Mouse (Mus musculus) megakaryocyte progenitor cell, adult 5-6 weeks (primary cell): ENCODE results near the gene Serpini1. TPM values are rescaled to one million over a fixed set of nuclear protein-coding genes. Genes with fewer than 3 reads are reported as not detected.
A peak's percentile ranks its signal among the peaks of the same experiment; 100 is the strongest.
"Not testable (repeated sequence)": the region's sequence is repeated elsewhere in the genome, so short reads cannot be mapped to it uniquely, and the experiment has no call there.

Experiments
- ATAC-seq: replicated peaks from 2 replicates; pipeline ENCODE4 v1.8.0; 2016; ENCODE audit warnings: mild to moderate bottlenecking, moderate TSS enrichment, inconsistent platforms; ENCODE audit not compliant: poor library complexity
- total RNA-seq, 2 experiments: library from RNA; stranded (forward) in 1 of 2; stranded (reverse) in 1 of 2; fragments of 157-497, 149-512 nt in 1 of 2; fragments of 200-1000 nt in 1 of 2; gene quantifications; 2 replicates each; pipeline versions ENCODE4 v1.2.3 to v1.2.4; 2015 to 2017

Serpini1 gene
- total RNA-seq, 2 experiments from 2014 or later: 1.00 to 1.1 TPM

GRCm38 (mm10) chr3:75633635-75634034, 76.3 kb downstream of the Serpini1 start:
- no peak for ATAC-seq

DNA sequence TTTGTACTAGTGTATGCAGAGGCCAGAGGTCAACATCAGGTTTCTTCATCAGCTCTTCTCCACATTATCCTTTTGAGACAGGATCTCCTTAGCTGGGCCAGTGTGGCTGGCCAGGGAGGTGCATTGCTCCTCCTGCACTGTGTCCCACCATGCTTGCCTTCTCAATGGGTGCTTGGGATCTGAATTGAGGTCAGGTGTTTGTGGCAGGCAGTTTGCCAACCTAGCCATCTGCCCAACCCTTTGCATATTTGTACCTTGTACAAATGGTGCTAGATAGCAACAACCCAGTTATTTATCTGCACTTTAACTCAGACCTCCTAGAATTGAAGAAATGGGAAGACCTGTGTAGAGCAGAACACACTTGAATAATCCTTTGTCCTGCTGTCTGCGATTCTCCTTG, 78.3 kb downstream of the Serpini1 start:
- no peak for ATAC-seq

GRCm38 (mm10) chr3:75639546-75639945, 82.2 kb downstream of the Serpini1 start:
- no peak for ATAC-seq

GRCm38 (mm10) chr3:75647542-75647941, 90.2 kb downstream of the Serpini1 start:
- ATAC-seq: peak; percentile 82

- no peak for ATAC-seq
These were observed 90.9 kb downstream of the Serpini1 start for GRCm38 (mm10) chr3:75648226-75648625.

DNA sequence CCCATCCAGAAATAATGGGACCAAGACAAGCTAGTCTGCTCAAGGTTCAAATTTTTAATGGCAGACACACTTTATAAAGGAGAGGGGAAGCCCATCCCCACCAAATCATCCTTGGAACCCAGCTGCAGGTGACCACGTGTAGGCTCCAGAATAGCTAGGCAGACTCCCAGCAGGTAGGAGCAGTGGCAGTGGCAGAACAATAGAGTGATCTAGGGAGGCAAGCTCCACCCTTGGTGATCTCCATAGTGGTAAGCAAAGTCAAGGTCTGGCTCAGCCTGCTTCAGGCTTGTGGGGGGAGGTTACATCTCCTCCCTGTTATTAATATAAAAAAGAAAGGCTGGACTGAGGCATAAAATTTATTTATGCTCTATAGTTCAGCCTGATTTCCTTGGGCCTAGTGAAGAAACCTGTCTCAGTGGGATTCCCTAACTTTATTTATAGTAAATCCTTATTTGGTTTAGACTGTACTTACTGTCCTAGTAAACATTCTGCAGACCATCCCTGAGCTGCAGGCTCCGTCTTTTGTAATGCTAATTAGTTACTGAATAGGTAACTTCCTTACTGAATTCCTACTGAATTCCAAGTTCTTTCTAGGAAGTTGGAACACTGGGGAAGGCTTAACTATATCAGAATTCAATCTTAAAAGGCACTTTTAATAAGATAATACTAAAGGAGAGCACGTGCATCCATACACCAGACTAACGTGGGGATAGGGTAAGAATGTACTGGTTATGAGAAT, 93.2 kb downstream of the Serpini1 start:
- not testable (repeated sequence) for ATAC-seq

- no peak for ATAC-seq
These were observed 94.3 kb downstream of the Serpini1 start for GRCm38 (mm10) chr3:75651603-75652115.

- not testable (repeated sequence) for ATAC-seq
These were observed 96.6 kb downstream of the Serpini1 start for GRCm38 (mm10) chr3:75653901-75654300.

DNA sequence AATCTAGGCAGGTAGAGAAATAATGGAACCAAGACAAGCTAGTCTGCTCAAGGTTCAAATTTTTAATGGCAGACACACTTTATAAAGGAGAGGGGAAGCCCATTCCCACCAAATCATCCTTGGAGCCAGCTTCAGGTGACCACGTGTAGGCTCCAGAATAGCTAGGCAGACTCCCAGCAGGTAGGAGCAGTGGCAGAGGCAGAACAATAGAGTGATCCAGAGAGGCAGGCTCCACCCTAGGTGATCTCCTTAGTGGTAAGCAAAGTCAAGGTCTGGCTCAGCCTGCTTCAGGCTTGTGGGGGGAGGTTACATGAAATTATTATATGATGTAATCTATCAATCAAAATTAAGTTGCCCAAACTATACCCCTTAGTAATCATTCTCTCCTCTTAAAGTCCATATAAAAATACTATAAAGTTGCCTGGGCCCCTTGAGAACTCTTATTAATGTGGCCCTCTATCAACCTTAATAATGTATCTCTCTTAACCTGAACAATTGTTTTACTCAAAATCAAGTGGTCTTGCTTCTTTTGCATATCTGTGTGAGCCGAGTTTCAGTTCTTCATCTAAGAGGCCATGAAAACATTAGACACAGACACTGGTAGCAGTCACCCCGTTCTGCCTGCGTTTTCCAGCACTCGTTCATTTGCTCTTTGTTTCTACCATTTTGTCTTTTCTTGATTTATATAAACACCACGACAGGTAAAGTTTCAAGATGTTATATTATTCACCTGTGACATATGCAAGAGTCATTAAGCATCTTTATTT, 98.4 kb downstream of the Serpini1 start:
- no peak for ATAC-seq

DNA sequence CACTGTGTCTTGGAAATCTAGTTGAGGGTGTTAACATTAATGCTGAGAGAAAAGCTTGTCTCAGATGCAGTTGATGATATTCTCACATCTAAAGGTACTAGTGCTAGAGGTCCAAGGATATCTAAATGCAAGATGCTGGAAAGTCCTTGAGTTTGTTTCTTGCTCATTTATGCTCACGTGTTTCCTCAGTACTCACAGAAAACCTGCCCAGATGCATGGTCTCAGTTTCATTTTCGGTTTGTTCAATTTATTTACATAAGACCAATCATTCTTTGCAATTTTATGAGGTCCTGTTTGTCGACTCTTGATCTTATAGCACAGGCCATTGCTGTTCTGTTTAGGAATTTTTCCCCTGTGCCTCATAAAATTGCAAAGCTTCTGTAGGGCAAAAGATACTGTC, 109.6 kb downstream of the Serpini1 start:
- no peak for ATAC-seq

DNA sequence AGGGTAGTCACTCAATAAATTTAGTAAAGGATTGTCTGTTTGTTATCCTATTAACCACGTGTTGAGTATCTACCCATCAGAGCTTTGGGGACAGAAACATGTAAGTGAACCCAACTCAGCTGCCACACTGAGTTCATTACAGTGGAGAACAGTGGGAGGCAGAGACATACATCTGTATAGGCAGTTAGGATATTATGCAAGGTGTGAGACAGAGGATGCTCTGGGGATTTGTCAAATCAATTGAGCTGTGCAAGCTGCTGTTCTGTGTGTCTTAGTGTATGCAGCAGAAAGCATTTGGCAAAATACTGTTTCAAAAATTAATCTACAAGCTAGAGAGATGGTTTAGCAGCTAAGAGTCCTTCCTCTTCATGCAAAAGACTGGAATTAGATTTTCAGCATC, 113.1 kb downstream of the Serpini1 start:
- ATAC-seq: no peak

DNA sequence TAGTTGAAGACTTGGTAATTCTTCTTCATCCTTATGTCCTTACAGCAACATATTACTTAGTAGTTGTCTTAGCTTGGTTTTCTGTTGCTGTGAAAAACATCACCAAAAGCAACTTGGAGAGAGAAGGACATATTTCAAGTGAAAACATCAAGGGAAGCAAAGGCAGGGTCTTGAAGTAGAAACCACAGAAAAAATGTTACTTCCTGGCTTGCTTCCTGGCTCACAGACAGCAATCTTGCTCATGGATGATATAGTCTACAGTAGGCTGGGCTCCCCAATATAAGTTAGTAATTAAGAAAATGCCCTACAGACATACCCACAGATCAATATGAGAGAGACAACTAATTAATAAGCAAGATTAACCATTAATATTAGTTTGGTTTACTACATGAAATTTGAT, 125.5 kb downstream of the Serpini1 start:
- ATAC-seq: no peak

DNA sequence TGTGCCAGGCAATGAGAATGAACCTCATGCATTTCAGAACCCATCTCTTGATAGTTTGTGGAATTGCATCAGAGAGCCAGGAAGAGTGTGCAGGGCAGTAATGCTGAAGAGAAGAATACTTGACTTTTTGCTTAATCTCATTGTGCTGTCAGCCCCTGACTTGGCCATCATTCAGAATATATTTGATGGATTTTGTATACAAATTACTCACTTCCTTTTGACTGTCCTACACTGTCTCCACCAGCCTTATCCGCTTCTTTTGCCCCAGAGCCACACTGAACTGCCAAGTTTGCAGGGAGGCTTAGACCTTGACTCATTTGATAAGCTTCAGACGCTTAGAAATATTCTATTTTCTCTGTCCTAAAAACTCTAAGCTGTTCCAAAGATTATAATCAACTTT, 129.4 kb downstream of the Serpini1 start:
- ATAC-seq: peak; percentile 59; the same call in 1 of the 2 replicates

GRCm38 (mm10) chr3:75687187-75687825, 130.0 kb downstream of the Serpini1 start:
- 0 out of 2 replicates have a peak, but pooled peaks have one; percentile 13 for ATAC-seq

GRCm38 (mm10) chr3:75690321-75690720, 133.0 kb downstream of the Serpini1 start:
- no peak for ATAC-seq

DNA sequence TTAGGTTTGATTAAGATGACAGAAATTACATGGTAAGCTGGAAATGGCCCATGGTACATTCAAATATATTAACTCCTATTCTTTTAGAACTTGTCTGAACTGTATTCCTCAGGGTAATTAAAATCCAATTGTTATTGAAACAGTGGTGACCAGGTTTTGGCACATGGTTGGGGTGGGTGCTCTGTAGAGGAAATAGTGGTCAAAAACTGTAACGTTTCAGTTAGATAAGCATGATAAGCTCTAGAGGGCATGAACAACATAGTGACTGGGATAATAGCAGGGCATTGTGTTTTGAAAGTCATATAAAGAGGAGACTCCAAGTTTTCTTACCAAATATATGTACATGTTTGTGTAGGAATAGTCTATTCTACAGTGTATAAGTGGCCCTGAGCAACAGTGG, 134.7 kb downstream of the Serpini1 start:
- peak; percentile 67 for ATAC-seq

Other genes with a start within 250 kb of the Serpini1 start
- not detected in 2 replicates for gene Wdr49, start 75.4 kb upstream of the Serpini1 start, total RNA-seq (2015)
- not detected in 2 replicates for gene Wdr49, start 75.4 kb upstream of the Serpini1 start, total RNA-seq (2017)
- 67.7 and 69.5 TPM in 2 replicates for gene Pdcd10, start 691 bp upstream of the Serpini1 start, total RNA-seq (2015)
- gene Pdcd10, start 691 bp upstream of the Serpini1 start, total RNA-seq (2017): 95.9 and 129 TPM in 2 replicates
- gene Gm29133, start 190.7 kb downstream of the Serpini1 start, total RNA-seq (2015): not detected in 2 replicates
- not detected in 2 replicates for gene Gm29133, start 190.7 kb downstream of the Serpini1 start, total RNA-seq (2017)